Mouse (Mus musculus) lung, postnatal 4 days (tissue): ENCODE measurements at regions not wholly inside any gene's neighbourhood (a gene's known extent, or its start where the extent isn't known, plus 50 kb on each side); places are given as distances from the start of the nearest gene placed in this dataset.
A peak's percentile ranks its signal among the peaks of the same experiment; 100 is the strongest.

Source experiments
- DNase-seq, 2 experiments: peaks; one replicate each; pipeline ENCODE4 v3.0.0; 2021

DNA sequence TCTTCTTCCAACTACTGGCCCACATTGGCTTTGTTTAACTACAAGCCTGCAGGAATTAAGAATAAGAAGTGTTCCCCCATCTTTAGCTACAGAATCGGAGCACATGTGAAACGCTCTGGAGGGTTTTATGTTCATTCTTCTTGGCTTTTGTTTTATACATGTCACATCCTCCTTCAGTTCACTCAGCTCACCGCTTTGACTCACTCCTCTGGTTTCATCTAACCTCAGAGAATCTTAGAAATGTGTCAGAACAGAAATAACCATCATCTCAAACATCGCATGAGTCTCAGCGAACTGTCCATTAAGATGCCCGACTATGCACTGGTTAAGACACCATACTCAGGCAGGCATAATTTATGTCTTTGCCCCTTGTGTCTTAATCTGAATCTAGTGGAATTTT is 255.1 kb upstream of the Gm765 start:
- DNase-seq: no peak

DNA sequence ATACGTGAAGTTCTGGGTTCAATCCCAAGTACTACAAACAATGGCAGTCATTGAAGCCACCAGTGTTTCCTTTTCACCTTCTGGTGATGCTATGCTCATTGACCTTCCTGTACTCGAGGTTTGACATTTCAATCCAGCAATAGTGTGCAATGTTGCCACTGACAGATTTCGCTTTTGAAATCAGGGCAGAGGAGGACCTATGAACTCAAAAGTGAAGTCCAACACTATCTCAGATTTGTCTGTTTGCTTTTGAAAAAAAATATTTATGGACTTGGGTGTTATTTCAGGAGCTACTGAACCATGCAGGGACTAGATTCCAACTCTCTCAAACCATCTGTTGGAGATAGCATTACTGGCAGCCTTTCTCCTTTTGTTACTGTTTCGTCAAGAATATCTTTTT is 248.4 kb upstream of the Gm765 start:
- DNase-seq: no peak

- no peak for DNase-seq
Observed at GRCm38 (mm10) chr6:98588979-98589378, 246.4 kb upstream of the Gm765 start.

GRCm38 (mm10) chr6:98584541-98584940 is 242.0 kb upstream of the Gm765 start:
- DNase-seq: no peak

DNA sequence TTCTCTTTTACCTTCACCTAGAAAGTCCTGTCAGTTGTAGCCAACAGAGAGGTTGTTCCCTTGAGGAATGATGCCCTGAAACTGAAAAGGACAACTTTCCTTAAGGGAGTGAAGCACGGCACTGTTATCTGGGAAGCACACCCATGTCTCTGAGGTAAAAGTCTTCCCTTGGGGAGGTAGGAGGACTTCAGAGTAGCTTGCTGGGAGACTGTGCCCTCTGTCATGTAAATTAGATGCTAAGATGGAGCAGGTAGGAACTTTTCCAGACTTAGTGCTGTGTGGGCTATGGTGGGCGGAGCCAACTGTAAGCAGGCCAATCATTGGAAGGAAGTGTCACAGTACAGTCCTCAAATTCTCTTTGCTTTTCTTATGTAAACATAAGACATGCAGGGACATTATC is 240.3 kb upstream of the Gm765 start:
- DNase-seq: no peak

GRCm38 (mm10) chr6:98575227-98575626 is 232.7 kb upstream of the Gm765 start:
- no peak for DNase-seq

DNA sequence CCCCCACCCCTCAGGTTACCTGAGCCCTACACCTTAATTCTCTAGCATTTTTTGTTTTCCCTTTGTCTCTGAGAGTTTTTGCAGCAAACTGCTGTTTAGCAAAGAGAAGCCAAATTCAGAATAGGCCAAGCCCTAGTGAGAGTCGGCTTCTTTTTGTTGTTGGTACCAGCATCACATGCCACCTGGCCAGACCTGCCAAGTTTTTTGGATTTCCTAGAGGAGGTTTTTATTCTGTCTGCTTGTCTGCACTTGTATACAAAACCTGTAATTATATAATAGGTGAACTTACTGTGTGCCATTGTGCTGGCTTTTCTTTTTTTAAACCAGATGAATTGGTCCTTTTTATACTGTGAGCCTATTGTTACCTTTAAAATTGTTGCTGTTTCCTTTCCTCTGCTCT is 213.1 kb upstream of the Gm765 start:
- DNase-seq: no peak

GRCm38 (mm10) chr6:98553922-98554321 is 211.4 kb upstream of the Gm765 start:
- DNase-seq: no peak

GRCm38 (mm10) chr6:98551781-98552180 is 209.2 kb upstream of the Gm765 start:
- no peak for DNase-seq

GRCm38 (mm10) chr6:98526882-98527440 is 184.4 kb upstream of the Gm765 start:
- DNase-seq: no peak

DNA sequence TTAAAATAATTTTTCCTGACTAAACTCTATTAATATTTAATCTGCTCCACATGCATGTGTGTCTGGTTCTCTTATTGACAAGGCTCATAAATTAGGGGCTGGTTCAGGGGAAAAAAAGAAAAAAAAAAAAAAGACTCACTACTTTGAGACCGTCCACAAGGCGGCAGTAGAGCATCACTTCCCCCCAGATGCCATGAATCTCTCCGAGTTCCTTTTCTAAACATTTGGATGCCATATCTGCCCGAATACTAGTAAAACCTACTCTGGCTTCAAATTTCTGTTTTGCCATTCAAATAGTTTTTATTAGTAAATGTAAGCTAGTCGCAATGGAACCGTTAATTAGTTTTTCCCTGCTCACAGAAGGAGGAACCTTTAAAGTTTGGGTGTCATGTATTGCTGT is 182.7 kb upstream of the Gm765 start:
- DNase-seq: peak; percentile 49 to 70

GRCm38 (mm10) chr6:98524659-98525058 is 182.1 kb upstream of the Gm765 start:
- DNase-seq: no peak

DNA sequence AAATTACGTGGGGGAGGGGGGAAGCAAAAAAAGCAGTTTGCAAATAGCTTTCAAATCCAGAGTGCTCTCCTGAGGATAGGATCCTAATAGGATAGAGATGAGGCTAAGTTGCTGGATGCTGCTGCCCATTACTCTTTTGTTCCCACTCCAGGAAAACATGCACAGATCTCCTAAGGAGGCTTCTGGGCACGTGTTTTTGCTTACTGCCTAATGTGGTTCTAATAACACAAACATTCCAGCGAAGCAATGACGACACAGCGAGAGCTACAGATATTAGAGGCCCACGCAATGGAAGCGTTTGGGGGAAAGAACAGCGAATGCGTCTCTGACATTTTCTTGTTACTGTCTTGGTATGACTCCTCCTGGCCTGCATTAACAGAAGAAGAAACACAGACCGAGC is 179.0 kb upstream of the Gm765 start:
- DNase-seq: no peak

DNA sequence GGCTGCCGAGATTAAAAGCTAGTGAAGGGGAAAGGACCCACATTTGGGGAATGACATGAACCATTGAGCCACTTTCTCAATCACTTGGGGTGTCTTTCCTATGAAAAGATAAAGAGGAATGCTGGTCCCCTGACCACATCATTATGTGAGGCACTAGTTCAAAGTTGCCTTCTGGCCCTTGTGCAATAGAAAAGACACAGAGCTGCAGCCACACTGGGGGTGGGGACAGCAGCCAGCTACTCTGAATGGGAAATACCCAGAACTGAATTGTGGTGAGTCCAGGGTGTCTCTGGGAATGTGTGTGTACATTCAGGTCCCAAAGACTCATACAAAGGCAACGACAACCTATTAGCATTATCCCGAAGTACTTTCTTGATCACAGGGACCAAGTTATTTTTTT is 172.3 kb upstream of the Gm765 start:
- DNase-seq: no peak

- DNase-seq: peak; percentile 6 to 32
Observed at GRCm38 (mm10) chr6:98514376-98514775, 171.8 kb upstream of the Gm765 start.

DNA sequence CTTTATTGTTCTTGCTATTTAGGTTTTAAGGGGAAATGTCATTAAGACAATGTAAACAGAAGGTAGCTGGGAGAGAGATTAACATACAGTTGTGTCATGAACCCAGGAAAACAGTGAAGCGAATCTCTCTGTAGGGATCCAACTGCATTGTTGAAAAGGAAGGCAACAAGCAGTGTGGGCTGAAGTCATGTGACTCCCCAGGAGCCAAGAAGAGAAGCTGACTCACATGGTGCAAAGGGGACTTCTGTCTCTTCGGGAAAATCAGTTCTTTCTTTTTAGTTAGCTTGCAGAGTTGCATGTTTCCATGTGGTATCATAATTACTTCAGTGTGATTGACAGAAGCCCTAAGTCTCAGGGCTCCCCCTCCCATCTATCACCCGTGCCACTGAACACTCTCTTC is 170.7 kb upstream of the Gm765 start:
- DNase-seq: no peak

DNA sequence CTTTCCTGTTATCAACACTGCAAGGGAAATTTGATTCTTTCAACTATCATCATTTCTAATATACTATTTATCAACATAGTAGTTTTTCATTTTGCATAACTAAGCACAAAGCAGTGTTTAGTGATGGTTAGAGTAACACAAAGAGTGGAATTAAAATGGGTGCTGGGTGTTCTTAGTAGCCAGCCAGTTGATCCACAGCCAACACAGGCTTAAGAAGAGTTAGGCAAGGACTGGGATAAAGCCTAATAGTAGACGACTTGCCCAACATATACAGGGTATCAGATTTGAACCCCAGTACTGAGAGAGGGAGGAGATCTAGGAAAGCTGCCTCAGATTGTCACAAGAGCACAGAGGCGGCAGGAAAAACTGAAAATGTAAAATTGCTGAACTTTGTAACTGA is 160.2 kb upstream of the Gm765 start:
- DNase-seq: no peak

DNA sequence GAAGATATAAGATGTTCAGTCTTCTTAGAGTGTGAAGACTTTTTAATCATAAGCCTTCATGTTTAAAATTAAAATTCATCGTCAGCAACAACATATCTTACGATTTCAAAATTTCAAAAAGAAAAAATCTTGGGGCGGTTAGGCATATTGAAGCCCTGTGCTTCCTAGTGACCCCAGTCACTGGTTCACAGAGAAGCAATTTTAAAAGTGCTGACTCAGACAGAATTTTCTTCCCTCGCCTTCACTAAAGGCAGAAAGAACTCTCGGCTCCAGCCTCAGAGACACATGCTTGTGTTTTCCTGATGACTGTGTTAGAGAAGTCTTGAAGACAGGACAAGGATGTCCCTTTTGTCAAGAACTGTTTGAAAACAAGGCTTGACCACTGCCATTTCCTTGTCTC is 157.2 kb upstream of the Gm765 start:
- no peak for DNase-seq

DNA sequence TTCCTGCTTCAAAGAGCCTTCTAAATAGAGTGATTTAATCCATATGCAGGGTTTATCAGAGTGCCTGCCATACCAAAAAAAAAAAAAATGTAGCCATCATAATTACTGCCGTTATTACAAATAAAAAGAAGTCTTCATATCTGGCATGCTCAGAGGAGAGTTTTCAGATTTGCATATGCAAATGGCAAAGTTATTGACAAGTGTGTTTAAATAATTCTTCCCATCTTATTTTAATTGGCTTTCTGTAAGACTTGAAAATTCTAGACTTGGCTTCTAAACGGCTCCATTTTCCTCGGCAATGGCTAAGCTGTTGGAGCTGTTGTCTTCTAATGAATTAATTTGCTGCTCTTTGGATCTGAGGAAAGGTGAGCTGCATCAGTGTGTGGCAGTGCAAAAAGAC is 144.1 kb upstream of the Gm765 start:
- no peak for DNase-seq

DNA sequence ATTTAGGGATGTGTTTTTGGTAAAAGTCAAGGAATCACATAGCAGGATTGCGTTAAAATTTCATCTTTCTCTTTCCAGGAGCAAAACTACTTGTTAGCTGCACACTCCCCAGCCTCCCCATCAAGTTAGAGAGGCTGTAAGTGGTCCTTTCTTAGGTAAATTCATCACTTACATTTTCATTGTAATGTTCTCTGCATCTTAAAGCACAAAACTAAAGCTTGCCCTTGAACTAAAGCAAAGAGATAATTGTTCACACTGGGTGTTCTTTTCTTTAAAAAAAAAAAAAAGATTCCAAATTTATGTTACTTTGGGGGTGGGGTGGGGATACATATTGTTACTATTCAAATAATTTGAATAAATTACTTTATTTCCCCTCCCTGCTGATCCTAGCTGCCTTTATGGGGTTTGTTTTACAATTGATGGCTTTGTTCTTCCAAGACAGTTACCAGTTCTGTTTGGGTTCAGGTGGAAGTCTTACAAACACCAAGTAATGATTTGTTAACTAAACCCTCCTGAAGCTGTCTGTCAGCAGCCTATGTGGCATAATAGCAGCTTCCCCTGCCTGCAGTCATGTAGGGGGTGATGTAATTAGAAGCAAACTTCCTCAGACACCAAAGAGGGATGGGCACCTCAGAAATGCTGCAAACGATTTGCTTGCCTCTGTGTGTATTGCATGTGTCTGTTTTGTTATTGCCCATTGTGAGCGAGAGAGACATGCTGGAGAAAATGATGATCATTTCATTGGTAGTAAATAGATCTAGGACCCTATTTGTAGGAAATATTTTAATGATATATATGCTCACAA is 141.0 kb upstream of the Gm765 start:
- DNase-seq: no peak

DNA sequence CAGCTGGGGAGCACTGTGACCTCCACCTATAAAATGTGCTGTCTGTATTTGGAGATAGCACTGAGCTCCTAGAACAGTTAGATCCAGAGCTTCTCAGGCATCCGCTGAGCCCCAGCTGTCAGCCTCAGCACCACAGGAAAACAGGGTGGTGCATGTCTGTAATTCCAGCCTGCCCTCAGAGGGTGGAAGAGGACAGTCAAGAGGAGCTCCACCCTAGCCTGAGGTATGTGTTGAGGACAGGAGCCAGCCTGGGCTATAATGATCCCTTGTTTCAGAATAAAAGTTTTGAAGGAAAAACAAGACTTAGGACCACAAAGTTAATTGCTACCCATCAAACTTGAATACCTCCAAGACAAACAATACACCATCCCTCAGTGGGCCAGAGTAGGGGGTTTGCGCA is 139.8 kb upstream of the Gm765 start:
- no peak for DNase-seq

GRCm38 (mm10) chr6:98467563-98467962 is 125.0 kb upstream of the Gm765 start:
- DNase-seq: no peak

DNA sequence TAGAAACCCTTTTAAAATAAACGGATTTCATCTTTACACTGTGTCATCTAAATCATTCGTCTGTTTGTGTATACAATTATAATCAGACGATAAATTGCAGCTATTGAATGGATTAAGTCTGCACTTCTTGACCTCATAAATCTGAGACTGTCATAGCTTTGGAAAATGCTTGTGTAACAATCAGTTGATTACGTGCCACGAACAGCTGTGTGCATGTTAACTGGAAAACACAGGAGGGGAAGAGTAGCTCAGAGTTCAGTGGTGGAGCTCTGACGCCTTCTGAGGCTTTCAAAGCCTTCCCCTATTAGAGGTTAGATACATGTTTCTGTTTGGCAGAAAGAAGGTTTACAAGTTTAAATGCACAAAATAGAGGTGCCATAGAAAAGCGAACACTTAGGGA is 109.7 kb upstream of the Gm765 start:
- no peak for DNase-seq

GRCm38 (mm10) chr6:98435676-98436075 is 93.1 kb upstream of the Gm765 start:
- no peak for DNase-seq

DNA sequence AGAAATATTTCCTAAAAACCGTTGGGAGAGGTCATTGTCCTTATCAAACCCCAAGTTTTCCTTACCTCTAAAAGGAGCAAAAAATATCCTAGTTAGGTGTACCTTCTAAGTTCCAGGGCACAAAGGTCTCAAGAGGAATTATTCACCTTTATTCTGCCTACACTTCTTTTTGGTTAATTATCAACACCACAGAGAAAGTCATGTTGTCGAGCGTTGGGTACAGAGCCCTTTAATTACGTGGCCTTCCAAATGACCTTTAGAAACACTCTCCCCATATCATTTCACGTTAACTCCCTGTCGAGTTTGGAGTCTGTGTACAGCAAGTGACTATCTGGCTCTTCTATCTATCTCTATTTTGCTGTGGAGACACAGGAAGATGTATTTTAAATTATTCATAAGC is 90.7 kb upstream of the Gm765 start:
- DNase-seq: no peak
